Mouse (Mus musculus): ENCODE measurements around the gene Suclg2. TPM values are rescaled to one million over a fixed set of nuclear protein-coding genes. Genes with fewer than 3 reads are reported as not detected.

Suclg2 gene
- polyA plus RNA-seq, 1 experiment = 16.2 TPM

- H3K27me3 ChIP-seq (ENCODE audit: control insufficient read depth, insufficient read depth, low read length) = peaks cover 2% of the 10 kb centered on the region; the same call in 1 of the 2 replicates
- no peak overlapping the region for H3K4me3 ChIP-seq (replicated peaks; ENCODE audit: insufficient read depth, low read depth, low read length)
- no peaks in the 10 kb centered on the region for H3K4me1 ChIP-seq (ENCODE audit: control insufficient read depth, insufficient read depth, low read length)
- no peak for DNase-seq
- TF ChIP-seq CTCF (IDR thresholded peaks at IDR 0.05; ENCODE audit: borderline replicate concordance, insufficient read depth, low read depth, low read length) = no peak
- TF ChIP-seq POLR2A (IDR thresholded peaks at IDR 0.05; ENCODE audit: borderline replicate concordance, insufficient read depth, low read length) = no peak
- WGBS = 87% methylated on average over 3 of the region's 3 CpGs
- H3K27ac ChIP-seq (ENCODE audit: insufficient read depth, low read length) = no peak overlapping the region
Measured at GRCm38 (mm10) chr6:95573035-95573759, 145.4 kb downstream of the Suclg2 start.

GRCm38 (mm10) chr6:95571620-95572019 lies 147.0 kb downstream of the Suclg2 start:
- H3K4me3 ChIP-seq (replicated peaks; ENCODE audit: insufficient read depth, low read depth, low read length) = no peak overlapping the region
- TF ChIP-seq POLR2A (IDR thresholded peaks at IDR 0.05; ENCODE audit: borderline replicate concordance, insufficient read depth, low read length) = no peak
- no peak for TF ChIP-seq CTCF (IDR thresholded peaks at IDR 0.05; ENCODE audit: borderline replicate concordance, insufficient read depth, low read depth, low read length)
- WGBS = 72% methylated on average over 3 of the region's 3 CpGs
- no peaks in the 10 kb centered on the region; the same call in 1 of the 2 replicates for H3K27me3 ChIP-seq (ENCODE audit: control insufficient read depth, insufficient read depth, low read length)
- H3K4me1 ChIP-seq (ENCODE audit: control insufficient read depth, insufficient read depth, low read length) = no peaks in the 10 kb centered on the region
- no peak for DNase-seq
- no peak overlapping the region for H3K27ac ChIP-seq (ENCODE audit: insufficient read depth, low read length)

DNA sequence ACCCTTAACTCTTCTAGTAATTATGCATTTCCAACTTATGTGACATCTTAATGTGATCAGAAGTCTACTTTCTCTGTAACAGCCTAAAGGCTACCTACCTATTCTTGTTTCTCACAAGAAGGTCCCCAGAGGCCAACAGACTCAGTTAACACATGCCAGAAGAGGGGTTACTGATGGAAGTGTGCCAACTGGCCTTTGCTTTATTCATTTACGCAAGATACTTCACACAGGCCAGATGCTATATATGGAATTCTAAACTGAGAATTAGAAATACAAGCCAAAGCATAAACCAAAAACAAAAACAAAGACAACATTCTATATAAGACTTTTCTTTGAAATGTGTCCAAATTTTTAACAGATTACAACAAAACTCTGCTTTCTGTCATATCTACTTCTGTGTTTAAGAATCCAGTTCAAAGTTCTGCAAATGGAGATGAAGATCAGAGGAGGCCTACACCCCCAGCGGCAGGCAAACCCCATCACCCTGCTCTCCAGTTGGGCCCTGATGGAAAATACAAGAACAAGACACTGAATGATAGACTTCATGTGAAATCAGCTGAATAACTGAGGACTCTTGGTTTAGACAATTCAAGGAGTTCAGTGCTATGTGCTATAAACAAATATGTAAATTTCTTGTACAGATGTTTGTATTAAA lies 155.1 kb downstream of the Suclg2 start:
- H3K4me1 ChIP-seq (ENCODE audit: control insufficient read depth, insufficient read depth, low read length) = no peaks in the 10 kb centered on the region
- WGBS = 56% methylated on average over 2 of the region's 2 CpGs
- H3K27me3 ChIP-seq (ENCODE audit: control insufficient read depth, insufficient read depth, low read length) = no peaks in the 10 kb centered on the region
- no peak for DNase-seq
- no peak overlapping the region for H3K27ac ChIP-seq (ENCODE audit: insufficient read depth, low read length)
- H3K4me3 ChIP-seq (replicated peaks; ENCODE audit: insufficient read depth, low read depth, low read length) = no peak overlapping the region
- TF ChIP-seq POLR2A (IDR thresholded peaks at IDR 0.05; ENCODE audit: borderline replicate concordance, insufficient read depth, low read length) = no peak
- TF ChIP-seq CTCF (IDR thresholded peaks at IDR 0.05; ENCODE audit: borderline replicate concordance, insufficient read depth, low read depth, low read length) = no peak

- 27% methylated on average over 6 of the region's 6 CpGs for WGBS
- H3K27ac ChIP-seq (ENCODE audit: insufficient read depth, low read length) = no peak overlapping the region
Measured at GRCm38 (mm10) chr6:95556320-95556719, 162.3 kb downstream of the Suclg2 start.

DNA sequence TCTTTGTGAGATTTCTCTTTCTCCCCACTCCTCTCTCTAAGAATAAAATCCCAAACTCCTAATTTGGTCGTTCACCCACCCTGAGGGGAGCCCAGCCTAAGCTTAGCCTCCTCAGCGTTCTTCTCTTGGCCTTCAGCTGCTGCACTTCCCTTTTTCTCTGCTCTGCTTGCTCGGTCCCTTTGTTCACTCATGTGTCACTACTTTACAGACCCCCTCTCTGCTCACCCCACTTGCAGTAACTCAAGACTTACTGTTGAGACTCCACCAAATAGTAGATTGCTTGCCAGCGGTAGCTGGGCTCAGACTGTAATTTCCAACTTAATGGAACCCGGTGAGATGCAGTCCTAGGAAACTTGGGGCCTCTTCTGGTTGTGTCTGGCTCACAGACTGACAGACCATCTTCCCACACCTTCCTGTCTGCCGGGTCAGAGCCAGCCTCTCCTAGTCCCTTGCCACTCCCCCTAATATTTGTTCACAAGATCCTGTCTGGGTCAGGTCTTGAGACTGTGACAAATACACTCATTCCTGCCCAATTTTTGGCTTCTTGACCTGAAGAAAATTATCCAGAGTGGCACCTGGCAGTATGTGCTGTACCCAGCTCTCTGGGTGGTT lies 166.2 kb downstream of the Suclg2 start:
- Histone ChIP-seq H3K4me3 (replicated peaks; ENCODE audit: insufficient read depth, low read depth, low read length) (no peak overlapping the region), H3K27ac (ENCODE audit: insufficient read depth, low read length) (no peak overlapping the region), H3K4me1 (ENCODE audit: control insufficient read depth, insufficient read depth, low read length) (no peaks in the 10 kb centered on the region), H3K27me3 (ENCODE audit: control insufficient read depth, insufficient read depth, low read length) (no peaks in the 10 kb centered on the region)
- TF ChIP-seq POLR2A (IDR thresholded peaks at IDR 0.05; ENCODE audit: borderline replicate concordance, insufficient read depth, low read length) (no peak), CTCF (IDR thresholded peaks at IDR 0.05; ENCODE audit: borderline replicate concordance, insufficient read depth, low read depth, low read length) (no peak)
- 56% methylated on average over 6 of the region's 6 CpGs for WGBS
- DNase-seq = no peak

More at GRCm38 (mm10) chr6:95556320-95556719, 162.3 kb downstream of the Suclg2 start:
- TF ChIP-seq CTCF (IDR thresholded peaks at IDR 0.05; ENCODE audit: borderline replicate concordance, insufficient read depth, low read depth, low read length) (no peak), POLR2A (IDR thresholded peaks at IDR 0.05; ENCODE audit: borderline replicate concordance, insufficient read depth, low read length) (no peak)
- no peak overlapping the region for H3K4me3 ChIP-seq (replicated peaks; ENCODE audit: insufficient read depth, low read depth, low read length)
- H3K4me1 ChIP-seq (ENCODE audit: control insufficient read depth, insufficient read depth, low read length) = no peaks in the 10 kb centered on the region
- DNase-seq = no peak
- no peaks in the 10 kb centered on the region for H3K27me3 ChIP-seq (ENCODE audit: control insufficient read depth, insufficient read depth, low read length)

DNA sequence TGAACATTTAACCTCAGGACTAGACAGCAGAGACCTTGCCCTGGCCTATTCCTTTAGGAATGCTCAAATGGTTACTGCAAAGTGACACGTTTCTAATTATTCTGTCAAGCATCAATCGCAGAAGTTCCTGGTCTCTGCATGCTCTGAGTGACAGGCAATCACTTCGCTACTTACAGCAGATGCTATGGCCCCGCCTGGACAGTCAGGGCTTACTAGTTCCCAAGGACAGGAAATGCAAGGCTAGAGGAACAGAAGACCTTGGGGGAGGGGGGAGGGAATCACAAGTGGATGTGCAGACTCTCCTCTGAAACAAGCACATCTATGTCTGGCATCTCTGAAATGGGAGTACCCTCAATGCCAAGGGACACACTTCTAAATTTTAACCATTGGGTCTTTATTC lies 167.6 kb downstream of the Suclg2 start:
- H3K27ac ChIP-seq (ENCODE audit: insufficient read depth, low read length) = no peak overlapping the region
- H3K4me3 ChIP-seq (replicated peaks; ENCODE audit: insufficient read depth, low read depth, low read length) = no peak overlapping the region
- no peak for TF ChIP-seq POLR2A (IDR thresholded peaks at IDR 0.05; ENCODE audit: borderline replicate concordance, insufficient read depth, low read length)
- no peak for DNase-seq
- H3K4me1 ChIP-seq (ENCODE audit: control insufficient read depth, insufficient read depth, low read length) = no peaks in the 10 kb centered on the region
- H3K27me3 ChIP-seq (ENCODE audit: control insufficient read depth, insufficient read depth, low read length) = no peaks in the 10 kb centered on the region
- 59% methylated on average over 4 of the region's 4 CpGs for WGBS

DNA sequence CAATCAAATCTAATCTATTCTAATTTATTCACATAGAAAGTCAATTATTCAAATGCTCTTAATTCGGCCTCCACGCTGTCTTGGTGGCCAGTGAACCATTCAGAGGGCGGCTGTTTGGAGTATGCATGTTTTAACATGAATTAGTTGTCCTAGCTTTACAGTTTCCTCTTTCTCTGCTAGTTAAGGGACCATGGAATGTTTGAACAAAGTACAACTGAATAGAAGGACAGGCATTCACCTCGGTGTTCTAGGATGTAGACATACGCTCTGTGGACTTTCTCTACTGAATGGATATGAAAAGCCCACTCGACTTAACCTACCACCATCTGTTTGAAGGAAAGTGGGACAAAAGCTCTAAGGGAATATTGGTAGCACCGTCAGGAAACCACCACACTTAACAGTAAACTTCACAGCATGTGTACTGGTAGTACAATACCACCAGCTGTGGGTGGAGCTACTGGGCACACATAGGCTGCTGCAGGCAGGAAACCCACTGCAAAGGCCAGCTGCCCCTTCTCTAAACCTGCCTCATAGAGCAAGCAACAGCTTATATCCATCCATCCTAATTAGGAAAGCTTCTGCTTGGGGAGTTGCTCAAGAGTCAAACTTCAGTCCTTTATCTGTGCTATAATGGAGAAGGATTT lies 172.3 kb downstream of the Suclg2 start:
- TF ChIP-seq CTCF (IDR thresholded peaks at IDR 0.05; ENCODE audit: borderline replicate concordance, insufficient read depth, low read depth, low read length) (no peak), POLR2A (IDR thresholded peaks at IDR 0.05; ENCODE audit: borderline replicate concordance, insufficient read depth, low read length) (no peak)
- DNase-seq = no peak
- no peak overlapping the region for H3K4me3 ChIP-seq (replicated peaks; ENCODE audit: insufficient read depth, low read depth, low read length)
- H3K27ac ChIP-seq (ENCODE audit: insufficient read depth, low read length) = no peak overlapping the region
- no peaks in the 10 kb centered on the region for H3K27me3 ChIP-seq (ENCODE audit: control insufficient read depth, insufficient read depth, low read length)
- WGBS = 34% methylated on average over 7 of the region's 7 CpGs
- no peaks in the 10 kb centered on the region for H3K4me1 ChIP-seq (ENCODE audit: control insufficient read depth, insufficient read depth, low read length)

Measured in cerebellum, adult 2 months (tissue).